Mouse (Mus musculus): Measurements from ENCODE around the gene Ccdc96.
A peak's percentile ranks its signal among the peaks of the same experiment; 100 is the strongest.

Gene Ccdc96

GRCm38 (mm10) chr5:36484171-36484990 is at the start of gene Ccdc96, which contains the start of gene Tada2b:
Gene Ccdc96 (plus strand): TSS chr5:36484588.
Gene Tada2b (minus strand): TSS chr5:36484285.
- DNase-seq, result peak; percentile 99

GRCm38 (mm10) chr5:36436858-36437257 is 47.5 kb upstream of the Ccdc96 start:
- no peak for DNase-seq

GRCm38 (mm10) chr5:36440741-36441140 is 43.6 kb upstream of the Ccdc96 start:
- no peak for DNase-seq

- no peak for DNase-seq
Observed at GRCm38 (mm10) chr5:36444611-36445010, 39.8 kb upstream of the Ccdc96 start.

- no peak for DNase-seq
Observed at GRCm38 (mm10) chr5:36445028-36445427, 39.4 kb upstream of the Ccdc96 start.

- no peak for DNase-seq
Observed at GRCm38 (mm10) chr5:36446166-36446890, 38.1 kb upstream of the Ccdc96 start.

- no peak for DNase-seq
Observed at GRCm38 (mm10) chr5:36447872-36448271, 36.5 kb upstream of the Ccdc96 start.

- no peak for DNase-seq
Observed at GRCm38 (mm10) chr5:36449710-36450358, 34.6 kb upstream of the Ccdc96 start.

- no peak for DNase-seq
Observed at GRCm38 (mm10) chr5:36451119-36451518, 33.3 kb upstream of the Ccdc96 start.

- DNase-seq, result no peak
Observed at GRCm38 (mm10) chr5:36451872-36452389, 32.5 kb upstream of the Ccdc96 start.

- DNase-seq, result no peak
Observed at GRCm38 (mm10) chr5:36452821-36453220, 31.6 kb upstream of the Ccdc96 start.

- no peak for DNase-seq
Observed at GRCm38 (mm10) chr5:36457706-36458105, 26.7 kb upstream of the Ccdc96 start.

GRCm38 (mm10) chr5:36458926-36459325 is 25.5 kb upstream of the Ccdc96 start:
- peak; percentile 66 for DNase-seq

GRCm38 (mm10) chr5:36460712-36461111 is 23.7 kb upstream of the Ccdc96 start:
- no peak for DNase-seq

GRCm38 (mm10) chr5:36461231-36461630 is 23.2 kb upstream of the Ccdc96 start:
- no peak for DNase-seq

GRCm38 (mm10) chr5:36462810-36463209 is 21.6 kb upstream of the Ccdc96 start:
- peak; percentile 87 for DNase-seq

GRCm38 (mm10) chr5:36463391-36463790 is 21.0 kb upstream of the Ccdc96 start:
- DNase-seq, result no peak

- DNase-seq, result peak; percentile 100
Observed at GRCm38 (mm10) chr5:36464709-36465661, 19.4 kb upstream of the Ccdc96 start, which contains the start of gene Grpel1. Gene Grpel1 (plus strand): TSS chr5:36464998.

GRCm38 (mm10) chr5:36465889-36466288 is 18.5 kb upstream of the Ccdc96 start:
- peak; percentile 6 for DNase-seq

GRCm38 (mm10) chr5:36471206-36471605 is 13.2 kb upstream of the Ccdc96 start:
- peak; percentile 85 for DNase-seq

GRCm38 (mm10) chr5:36472876-36473655 is 11.3 kb upstream of the Ccdc96 start:
- DNase-seq, result peak; percentile 40

Data from kidney, adult 9 months (tissue).